Mouse (Mus musculus): ENCODE measurements at regions not wholly inside any gene's neighbourhood (a gene's known extent, or its start where the extent isn't known, plus 50 kb on each side); places are given as distances from the start of the nearest gene placed in this dataset.

- DNase-seq: peak; percentile 24
Measured at GRCm38 (mm10) chr6:16999451-17000139, 65.4 kb upstream of the Tes start.

DNA sequence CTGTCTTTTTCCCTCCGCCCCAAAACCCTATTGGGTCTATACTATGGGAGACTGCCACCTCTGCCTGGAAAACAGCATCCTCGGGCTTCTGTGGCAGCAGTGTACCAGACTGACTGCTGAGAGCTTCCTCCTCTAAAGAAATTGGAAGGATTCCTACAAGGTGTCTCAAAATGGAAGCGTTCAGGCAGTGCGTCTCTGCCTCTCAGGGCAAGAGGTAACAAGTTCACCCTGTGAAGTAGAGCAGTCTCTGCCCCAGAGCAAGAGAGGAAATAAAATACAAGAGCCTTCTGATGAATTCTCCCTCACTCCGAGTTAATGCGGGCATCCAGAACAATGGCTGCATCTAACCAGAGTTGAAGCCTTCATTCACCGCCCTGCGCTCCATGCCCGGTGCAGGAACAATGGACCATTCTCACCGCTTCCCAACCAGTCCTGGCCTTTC, 69.4 kb upstream of the Tes start:
- intact Hi-C loops (cut with DNase I): no loop called here
- no peak for DNase-seq

More at GRCm38 (mm10) chr6:16999451-17000139, 65.4 kb upstream of the Tes start:
- intact Hi-C loops (cut with DNase I): no loop called here

DNA sequence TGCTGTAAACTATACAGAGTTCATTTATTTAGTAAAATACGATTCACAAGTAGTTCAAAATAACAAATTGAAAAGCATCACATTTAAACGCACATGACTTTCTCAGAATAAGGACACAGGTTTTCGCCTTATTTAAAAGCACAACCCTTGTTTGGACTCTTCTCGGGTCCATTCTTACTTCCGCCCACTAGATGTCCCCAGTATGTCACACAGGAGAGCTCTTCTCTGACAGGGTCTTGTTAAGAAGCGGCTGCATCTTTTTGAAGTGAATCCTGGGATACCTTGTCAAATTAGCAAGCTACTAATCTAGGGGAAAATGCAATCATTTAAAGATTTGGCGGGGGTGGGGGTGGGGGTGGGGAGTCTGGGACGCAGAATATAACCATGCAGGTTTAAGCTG, 70.2 kb upstream of the Tes start:
- DNase-seq: no peak
- intact Hi-C loops (cut with DNase I): no loop called here

DNA sequence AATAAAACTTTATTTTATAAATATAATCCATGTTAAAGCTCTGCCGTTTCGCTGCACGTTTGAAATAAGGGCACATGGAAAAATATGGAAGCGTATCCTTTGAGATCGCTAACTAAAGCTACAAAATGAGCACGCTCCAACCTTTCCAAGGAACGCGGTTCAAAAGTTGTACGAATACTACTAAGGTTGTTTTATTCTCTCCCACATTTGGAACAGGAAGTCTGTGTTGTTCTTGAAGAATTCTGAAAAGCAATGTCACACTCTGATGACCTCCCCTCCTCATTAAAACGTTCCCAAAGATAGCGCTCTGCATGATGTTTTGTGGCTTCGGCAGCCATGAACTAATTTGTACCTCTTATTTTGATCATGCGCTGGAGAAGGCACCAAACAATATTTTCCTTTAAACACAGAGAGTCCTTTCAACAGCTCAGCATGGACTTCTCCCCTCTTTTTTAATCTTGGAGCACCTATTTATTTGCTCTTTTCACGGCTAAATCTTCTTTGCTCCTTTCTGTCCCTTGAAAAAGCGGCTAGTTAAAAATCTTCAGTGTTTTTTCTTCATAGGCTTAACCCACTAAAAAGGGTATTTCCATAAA, 72.9 kb upstream of the Tes start:
- no peak for DNase-seq
- intact Hi-C loops (cut with DNase I): no loop called here

DNA sequence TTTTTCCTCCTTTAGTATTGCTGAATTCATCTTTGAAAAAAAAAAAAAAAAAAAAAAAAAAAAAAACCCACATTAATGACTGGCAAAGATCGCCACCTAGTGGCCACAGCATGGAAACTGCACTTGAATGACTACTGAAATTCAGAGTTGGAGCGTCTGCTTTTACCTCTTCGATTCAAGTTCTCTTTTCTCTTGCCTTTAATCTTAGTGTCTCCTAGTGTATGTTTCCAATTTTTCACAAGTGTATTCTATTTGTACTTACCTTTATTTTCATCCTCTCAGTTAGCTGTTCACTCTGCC, 79.9 kb upstream of the Tfec start:
- intact Hi-C loops (cut with DNase I): no loop called here
- peak; percentile 39 for DNase-seq

GRCm38 (mm10) chr6:16977392-16978205, 79.4 kb upstream of the Tfec start:
- no peak for DNase-seq
- intact Hi-C loops (cut with DNase I): no loop called here

- intact Hi-C loops (cut with DNase I): no loop called here
- no peak for DNase-seq
Measured at GRCm38 (mm10) chr6:16965658-16966057, 67.4 kb upstream of the Tfec start.

GRCm38 (mm10) chr6:16964362-16964761, 66.1 kb upstream of the Tfec start:
- intact Hi-C loops (cut with DNase I): no loop called here
- DNase-seq: no peak

DNA sequence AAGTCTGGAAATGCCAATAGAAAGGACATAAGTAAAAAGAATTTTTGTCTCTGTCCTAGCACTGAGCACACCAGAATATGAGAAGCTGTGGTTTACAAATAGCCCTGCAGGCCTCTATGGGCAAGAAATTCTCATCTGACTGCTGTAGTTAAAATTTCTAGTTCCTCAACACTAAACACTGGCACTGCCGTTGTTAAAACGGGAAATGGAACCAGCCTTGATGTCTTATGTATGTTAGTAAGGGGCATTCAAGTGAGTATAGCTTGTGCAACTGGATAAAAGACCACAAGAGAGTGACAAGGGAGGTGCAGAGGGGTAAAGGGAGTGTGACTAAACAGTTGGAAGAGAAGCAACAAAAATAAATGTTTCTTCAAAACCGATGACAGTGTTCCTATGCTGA, 65.7 kb upstream of the Tfec start:
- DNase-seq: no peak
- intact Hi-C loops (cut with DNase I): no loop called here

GRCm38 (mm10) chr6:16958102-16958501, 59.9 kb upstream of the Tfec start:
- no peak for DNase-seq
- intact Hi-C loops (cut with DNase I): no loop called here

- intact Hi-C loops (cut with DNase I): no loop called here
- peak; percentile 10 for DNase-seq
Measured at GRCm38 (mm10) chr6:16956771-16957435, 58.7 kb upstream of the Tfec start.

All from left cerebral cortex, postnatal 4 days (tissue).